Mouse (Mus musculus): ENCODE measurements around the gene Tob2.

DNA sequence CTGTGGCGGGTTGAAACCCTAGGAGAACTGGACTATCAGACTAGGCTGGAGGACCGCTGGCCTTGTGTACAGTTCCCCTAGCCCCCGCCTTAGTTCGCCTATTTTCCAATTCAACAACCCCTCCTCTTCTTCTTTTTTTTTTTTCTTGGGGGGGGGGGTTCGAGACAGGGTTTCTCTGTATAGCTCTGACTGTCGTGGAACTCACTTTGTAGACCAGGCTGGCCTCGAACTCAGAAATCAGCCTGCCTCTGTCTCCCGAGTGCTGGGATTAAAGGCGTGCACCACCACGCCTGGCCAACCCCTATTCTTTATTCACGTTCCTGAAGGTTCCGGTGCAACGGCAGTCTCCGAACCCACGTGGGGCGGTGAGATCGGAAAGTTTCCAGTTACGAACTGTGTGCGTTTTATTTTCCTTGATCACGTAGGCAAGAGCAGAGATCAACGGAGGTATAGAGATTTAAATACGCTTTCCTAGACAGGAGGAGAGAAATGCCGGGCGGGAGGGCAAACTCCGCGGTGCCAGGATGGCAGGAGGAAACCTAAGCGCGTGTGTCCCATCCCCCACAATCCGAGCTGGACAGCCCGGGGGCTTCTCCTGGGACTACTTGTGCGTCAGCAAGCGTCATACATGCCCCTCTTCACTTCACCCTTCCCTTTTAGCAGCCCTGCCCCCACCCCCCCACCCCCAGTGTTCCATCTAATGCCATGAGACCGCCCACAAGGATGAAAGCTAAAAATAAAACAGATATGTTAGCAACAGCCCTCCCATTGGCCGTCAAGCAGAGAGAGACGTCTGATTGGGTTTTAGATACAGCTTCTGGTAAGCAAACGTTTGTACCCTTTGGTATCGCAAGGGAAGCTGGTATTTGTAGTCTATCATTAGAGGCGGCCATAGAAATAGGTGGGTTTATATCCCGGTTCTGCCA is 997 bp upstream of the Tob2 start:
- no peak for TF ChIP-seq CTCF (IDR thresholded peaks at IDR 0.05; ENCODE audit: low read depth)
- no peak for TF ChIP-seq EP300 (IDR thresholded peaks at IDR 0.05; ENCODE audit: low read depth)

Measured in liver, embryonic 14.5 days (tissue).